Mouse (Mus musculus) G1E (cell line): ENCODE results near the gene Arhgap10. TPM values are rescaled to one million over a fixed set of nuclear protein-coding genes. Genes with fewer than 3 reads are reported as not detected.
A peak's percentile ranks its signal among the peaks of the same experiment; 100 is the strongest.

Experiments used
- ATAC-seq: 2 replicates; pipeline ENCODE4 v1.8.0; 2016; ENCODE audit warnings: mild to moderate bottlenecking; ENCODE audit not compliant: insufficient number of reproducible peaks, poor library complexity, low FRiP score, severe bottlenecking; ENCODE audit errors: extremely low read depth
- DNase-seq: peaks from one replicate; pipeline ENCODE4 v3.0.0; 2012; ENCODE audit warnings: low spot score
- H3K27me3 ChIP-seq: 2 replicates; pipeline ENCODE4 v1.6.1; 2012; ENCODE audit warnings: mild to moderate bottlenecking, low read length, inconsistent platforms; ENCODE audit not compliant: insufficient read depth
- H3K36me3 ChIP-seq: replicated peaks from 2 replicates; pipeline ENCODE3; 2012; ENCODE audit warnings: mild to moderate bottlenecking, inconsistent platforms
- H3K4me1 ChIP-seq: 2 replicates; pipeline ENCODE4 v1.6.1; 2012; ENCODE audit warnings: low read depth, low read length, inconsistent platforms, mixed read lengths; ENCODE audit not compliant: insufficient read depth
- H3K4me3 ChIP-seq: 2 replicates; pipeline ENCODE4 v1.5.1; 2012; ENCODE audit warnings: low read depth, mild to moderate bottlenecking, inconsistent platforms, low read length, moderate library complexity, mixed read lengths
- H3K9me3 ChIP-seq: replicated peaks from 2 replicates; pipeline ENCODE4 v1.6.1; 2012; ENCODE audit warnings: inconsistent platforms
- CTCF ChIP-seq: IDR thresholded peaks from 2 replicates; pipeline ENCODE4 v1.5.1; 2012; ENCODE audit warnings: low read depth, low read length, inconsistent platforms, mixed read lengths
- GATA1 ChIP-seq: IDR thresholded peaks from 2 replicates; pipeline ENCODE4 v1.6.1; 2012; ENCODE audit warnings: borderline replicate concordance, low read length, inconsistent platforms, mixed read lengths
- GATA2 ChIP-seq: IDR thresholded peaks from 2 replicates; pipeline ENCODE4 v1.6.1; 2012; ENCODE audit warnings: low read depth, low read length, inconsistent platforms, borderline replicate concordance
- POLR2AphosphoS5 ChIP-seq: IDR thresholded peaks from 2 replicates; pipeline ENCODE4 v1.6.1; 2012; ENCODE audit warnings: low read depth, low read length, inconsistent platforms; ENCODE audit not compliant: insufficient replicate concordance
- TAL1 ChIP-seq: conservative IDR thresholded peaks from 2 replicates; pipeline ENCODE4 v1.6.1; 2012; ENCODE audit warnings: low read depth, low read length, inconsistent platforms, mixed read lengths
- polyA plus RNA-seq: library from polyadenylated mRNA; stranded (reverse); fragments of >175 nt; gene quantifications from 2 replicates; pipeline ENCODE4 v1.2.3, GENCODE M21; 2012
- total RNA-seq, 2 experiments: library from RNA; stranded (forward) in 1 of 2; stranded (reverse) in 1 of 2; fragments of 200-1000 nt in 1 of 2; fragments of >200 nt in 1 of 2; fragmentation: Nextera tagmentation in 1 of 2; gene quantifications; 2 replicates each; pipeline ENCODE4 v1.2.3; 2014 to 2017

The Arhgap10 gene
- total and polyA plus RNA-seq, 3 experiments, result 20.3 to 26.1 (median 22.7) TPM

DNA sequence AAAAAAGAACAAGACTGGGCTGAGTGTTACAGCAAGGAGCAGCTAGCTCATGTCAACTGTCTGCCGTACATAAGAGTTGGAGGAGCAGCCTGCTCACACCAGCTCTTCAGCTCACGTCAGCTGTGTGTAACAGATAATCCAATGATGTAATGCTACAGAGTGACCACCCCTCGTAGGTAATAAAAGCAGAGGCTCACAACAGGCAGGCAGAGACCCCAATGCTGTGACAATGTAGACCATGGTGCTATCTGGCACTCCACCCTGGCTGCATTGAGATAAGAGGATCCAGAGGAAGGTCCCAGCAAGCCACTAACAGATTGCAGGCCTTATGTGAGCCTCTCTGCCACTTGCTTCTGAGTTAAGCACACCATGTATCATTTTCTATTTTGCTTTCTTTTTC lies 26.7 kb upstream of the Arhgap10 start:
- H3K9me3 ChIP-seq, result no peaks in the 10 kb centered on the region
- TF ChIP-seq TAL1 (peak; percentile 77), POLR2AphosphoS5 (no peak)
- DNase-seq (peak; percentile 64), ATAC-seq (peak; percentile 78)
- peak overlapping the region; percentile 37; the same call in 1 of the 2 replicates for H3K4me3 ChIP-seq
- peaks cover 39% of the 10 kb centered on the region for H3K4me1 ChIP-seq
- H3K27me3 ChIP-seq, result no peaks in the 10 kb centered on the region
- H3K36me3 ChIP-seq, result no peaks in the 10 kb centered on the region

DNA sequence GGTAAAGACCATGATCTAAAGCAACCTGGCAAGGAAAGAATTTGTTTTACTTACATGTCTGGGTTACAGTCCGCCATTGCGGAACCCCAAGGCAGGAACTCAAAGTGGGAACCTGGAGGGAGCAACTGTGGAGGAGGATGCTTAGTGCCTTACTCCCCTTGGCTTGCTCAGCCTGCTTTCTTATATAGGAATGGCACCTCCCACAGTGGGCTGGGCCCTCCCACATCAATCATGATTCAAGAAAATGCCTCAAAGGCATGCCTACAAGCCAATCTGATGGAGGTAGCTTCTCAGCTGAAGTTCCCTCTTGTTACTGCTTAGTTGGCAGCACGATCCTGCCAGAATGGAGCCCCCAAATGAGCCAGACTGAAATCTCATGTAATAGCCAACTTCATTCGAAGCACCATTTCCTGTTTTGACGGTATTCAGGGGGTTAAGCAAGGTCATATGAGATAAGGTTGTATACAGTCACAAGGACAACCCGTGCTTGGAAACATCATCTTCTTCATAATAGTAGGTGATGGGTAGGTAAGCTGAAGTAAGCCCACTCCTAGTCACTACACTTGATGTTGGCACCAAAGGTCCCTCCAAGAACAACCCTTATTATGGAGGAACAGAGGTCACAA lies 25.5 kb upstream of the Arhgap10 start:
- no peaks in the 10 kb centered on the region for H3K36me3 ChIP-seq
- no peak overlapping the region for H3K4me3 ChIP-seq
- ATAC-seq, result no peak

DNA sequence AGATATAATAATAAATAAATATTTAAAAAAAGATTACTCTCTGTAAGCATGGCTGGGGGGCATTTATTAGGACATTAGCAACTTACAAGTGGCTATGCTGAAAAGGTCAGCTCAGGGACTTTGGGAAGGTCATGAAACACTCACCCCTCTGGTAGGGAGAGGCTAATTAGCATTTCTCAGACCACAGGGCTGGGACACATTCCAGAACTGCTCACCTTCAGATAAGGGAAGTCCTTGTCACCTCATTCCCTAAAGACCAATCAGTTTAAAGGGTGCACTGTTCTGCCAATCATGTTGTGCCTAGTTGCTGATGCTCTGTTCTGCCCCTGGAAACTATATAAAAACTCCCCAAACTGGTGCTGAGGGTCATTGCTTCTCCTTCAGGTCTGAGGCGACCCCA lies 20.5 kb upstream of the Arhgap10 start:
- Histone ChIP-seq H3K4me3 (no peak overlapping the region), H3K36me3 (no peaks in the 10 kb centered on the region), H3K9me3 (no peaks in the 10 kb centered on the region), H3K4me1 (peaks cover 51% of the 10 kb centered on the region), H3K27me3 (no peaks in the 10 kb centered on the region)
- no peak for TF ChIP-seq TAL1
- TF ChIP-seq GATA1, result no peak
- TF ChIP-seq POLR2AphosphoS5, result no peak
- TF ChIP-seq CTCF, result no peak
- TF ChIP-seq GATA2, result no peak
- no peak for DNase-seq
- ATAC-seq, result no peak

More for the DNA sequence above, 25.5 kb upstream of the Arhgap10 start:
- no peaks in the 10 kb centered on the region for H3K9me3 ChIP-seq
- H3K27me3 ChIP-seq, result no peaks in the 10 kb centered on the region
- DNase-seq, result no peak
- TF ChIP-seq POLR2AphosphoS5, result no peak
- TF ChIP-seq TAL1, result no peak
- TF ChIP-seq CTCF, result no peak
- no peak for TF ChIP-seq GATA2
- TF ChIP-seq GATA1, result no peak
- peaks cover 38% of the 10 kb centered on the region for H3K4me1 ChIP-seq

DNA sequence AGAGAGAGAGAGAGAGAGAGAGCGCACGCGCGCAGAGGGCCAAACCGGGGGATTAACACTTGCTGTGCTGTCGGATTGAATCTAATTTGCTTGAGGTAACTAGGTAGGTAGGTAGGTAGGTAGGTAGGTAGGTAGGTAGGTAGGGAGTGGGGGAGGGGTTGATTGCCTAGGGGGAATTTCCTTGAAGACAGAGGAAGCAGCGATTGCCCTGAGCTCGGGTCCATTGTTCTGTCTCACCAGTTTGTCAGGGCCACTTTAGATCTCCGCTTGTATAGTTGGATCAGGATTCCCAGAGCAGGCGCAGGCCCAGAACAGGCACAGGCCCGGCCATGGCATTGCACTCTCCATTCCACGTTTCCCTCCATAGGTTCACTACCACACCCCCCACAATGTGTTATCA lies 19.1 kb upstream of the Arhgap10 start:
- Histone ChIP-seq H3K36me3 (no peaks in the 10 kb centered on the region), H3K9me3 (no peaks in the 10 kb centered on the region), H3K4me3 (no peak overlapping the region; the same call in 1 of the 2 replicates), H3K27me3 (no peaks in the 10 kb centered on the region), H3K4me1 (peaks cover 52% of the 10 kb centered on the region)
- ATAC-seq, result no peak
- DNase-seq, result no peak
- TF ChIP-seq POLR2AphosphoS5, result no peak
- no peak for TF ChIP-seq GATA2
- TF ChIP-seq TAL1, result no peak
- no peak for TF ChIP-seq CTCF
- TF ChIP-seq GATA1, result no peak

DNA sequence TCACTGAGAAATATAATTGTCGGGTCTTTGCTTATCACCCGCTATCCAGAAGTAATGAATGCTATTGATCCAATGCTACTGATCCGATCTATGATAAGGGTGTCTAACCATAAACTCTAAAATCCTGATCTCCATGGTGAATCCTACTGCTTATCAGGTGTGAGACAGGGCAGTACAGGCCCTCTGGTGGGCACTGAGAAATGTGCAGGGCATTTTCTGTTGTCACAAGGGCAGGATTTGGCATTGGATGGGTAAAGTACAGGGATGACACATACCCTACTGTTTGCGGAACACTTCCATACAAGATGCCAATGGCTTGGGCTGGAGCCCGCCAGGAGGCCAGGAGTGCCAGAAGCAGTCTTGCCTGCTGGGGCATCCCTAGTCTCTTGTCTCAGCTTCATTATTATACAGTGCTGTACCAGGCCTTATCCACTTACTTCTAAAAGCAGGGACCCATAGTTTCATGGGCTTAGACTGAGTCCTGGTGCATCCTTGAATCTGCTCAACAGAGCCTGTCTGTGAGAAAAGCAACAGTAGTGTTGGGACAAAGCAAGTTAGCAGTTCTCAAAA lies 17.4 kb upstream of the Arhgap10 start:
- DNase-seq (peak; percentile 49), ATAC-seq (peak; percentile 30)
- TF ChIP-seq GATA2 (no peak; the same call in 1 of the 2 replicates), GATA1 (no peak), TAL1 (no peak), CTCF (peak; percentile 34; the same call in 1 of the 2 replicates), POLR2AphosphoS5 (no peak)
- Histone ChIP-seq H3K36me3 (no peaks in the 10 kb centered on the region), H3K9me3 (no peaks in the 10 kb centered on the region), H3K27me3 (no peaks in the 10 kb centered on the region), H3K4me3 (peak overlapping the region; percentile 59; the same call in 1 of the 2 replicates), H3K4me1 (peaks cover 52% of the 10 kb centered on the region)

DNA sequence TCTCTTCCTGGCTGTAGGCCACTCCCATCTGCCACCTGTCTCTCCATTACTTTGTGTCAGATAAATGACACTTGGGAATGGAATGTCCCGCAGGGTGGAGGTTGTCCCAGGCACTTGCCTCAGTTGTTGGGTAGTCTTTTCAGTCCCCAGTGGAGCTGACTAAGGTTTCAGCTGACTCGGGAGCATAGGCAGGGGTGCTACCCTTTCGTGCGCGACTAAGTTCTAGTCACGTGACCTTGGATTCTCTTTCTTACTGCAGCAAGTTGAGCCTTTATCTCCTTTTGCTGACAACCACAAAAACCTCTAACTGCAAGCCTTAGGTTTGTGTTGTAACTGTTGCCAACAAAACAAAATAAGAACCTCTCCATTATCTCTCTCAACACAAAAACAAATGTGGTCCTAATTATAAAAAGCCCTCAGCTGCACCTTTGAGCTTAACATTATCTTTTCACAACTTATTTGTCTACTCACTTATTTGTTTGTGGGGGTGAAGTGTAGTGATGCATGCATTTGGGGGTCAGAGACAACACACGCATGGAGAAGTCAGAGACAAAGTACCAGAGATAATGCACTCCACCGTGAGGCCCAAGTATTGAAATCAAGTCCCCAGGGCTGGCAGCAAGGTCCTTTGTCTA lies 16.7 kb upstream of the Arhgap10 start:
- no peaks in the 10 kb centered on the region for H3K9me3 ChIP-seq
- H3K27me3 ChIP-seq, result no peaks in the 10 kb centered on the region
- peak; percentile 83 for ATAC-seq
- no peaks in the 10 kb centered on the region for H3K36me3 ChIP-seq
- H3K4me1 ChIP-seq, result peaks cover 52% of the 10 kb centered on the region
- peak; percentile 59 for DNase-seq
- TF ChIP-seq GATA2 (no peak), TAL1 (peak; percentile 76)
- H3K4me3 ChIP-seq, result peak overlapping the region; percentile 65
